Mouse (Mus musculus): ENCODE results near the gene Ltbr. TPM values are rescaled to one million over a fixed set of nuclear protein-coding genes. Genes with fewer than 3 reads are reported as not detected.

Ltbr gene
- polyA plus RNA-seq, 1 experiment from 2014 or later, result 11.0 TPM

DNA sequence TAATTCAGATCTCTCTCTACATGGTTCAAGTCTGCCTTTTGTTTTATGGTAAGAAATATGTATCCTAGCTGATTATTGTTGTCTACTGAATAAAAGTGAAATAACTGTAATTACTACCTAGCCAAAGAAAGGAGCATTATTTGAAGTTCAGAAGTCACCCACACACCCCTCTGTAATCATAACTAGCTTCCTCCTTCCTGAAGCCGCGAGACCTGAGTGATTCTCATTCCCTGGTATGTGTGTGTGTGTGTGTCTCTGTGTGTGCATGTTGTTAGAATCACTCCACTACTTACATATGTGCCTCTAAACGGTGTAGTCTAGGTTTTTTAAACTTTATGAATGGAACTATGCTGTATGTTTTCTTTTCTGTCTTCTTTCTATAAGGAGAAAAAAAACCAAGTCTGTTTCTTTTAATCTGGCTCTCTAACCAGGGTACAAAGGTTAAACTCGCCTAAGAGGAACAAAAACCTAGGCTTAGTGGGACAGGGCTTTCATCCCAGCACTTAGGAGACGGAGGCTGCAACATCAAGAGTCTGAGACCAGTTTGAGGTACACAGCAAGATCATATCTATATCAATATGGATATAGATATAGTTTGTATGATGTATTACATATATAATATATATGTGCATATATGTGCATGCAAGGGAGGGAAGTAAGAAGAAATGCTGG lies 16.4 kb downstream of the Ltbr start:
- Histone ChIP-seq H3K9me3 (ENCODE audit: control insufficient read depth, low read length) (no peaks in the 10 kb centered on the region), H3K27ac (ENCODE audit: low read depth, low read length) (no peak overlapping the region), H3K9ac (replicated peaks; ENCODE audit: low read depth, low read length) (no peak overlapping the region), H3K4me1 (ENCODE audit: control insufficient read depth, insufficient read depth, low read length) (no peaks in the 10 kb centered on the region), H3K4me2 (ENCODE audit: low read depth, low read length) (no peak overlapping the region), H3K27me3 (ENCODE audit: control insufficient read depth, insufficient read depth, low read length) (no peaks in the 10 kb centered on the region), H3K36me3 (ENCODE audit: control insufficient read depth, insufficient read depth, low read length) (no peaks in the 10 kb centered on the region), H3K4me3 (ENCODE audit: low read depth, low read length) (no peak overlapping the region)
- 82% methylated on average over 5 of the region's 5 CpGs for WGBS
- no peak for ATAC-seq (ENCODE audit: low read depth)

DNA sequence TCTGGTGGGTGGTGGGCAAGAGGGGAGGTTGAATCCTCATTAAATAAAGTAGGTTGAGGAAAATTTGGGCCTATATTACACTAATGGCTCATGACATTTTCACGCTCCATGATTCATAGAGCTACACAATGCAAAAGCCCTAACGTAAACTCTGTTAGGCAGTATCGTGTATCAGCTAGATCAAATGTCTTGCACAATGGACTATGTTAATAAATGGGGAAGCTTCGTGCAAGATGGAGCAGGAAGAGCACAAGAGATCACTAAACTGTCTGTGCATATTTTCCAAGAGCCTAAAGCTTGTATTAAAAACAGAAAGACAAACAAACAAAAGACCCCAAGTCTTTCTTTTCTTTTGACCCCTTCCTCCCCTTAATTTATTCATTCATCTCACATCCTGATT lies 19.6 kb downstream of the Ltbr start:
- no peak for ATAC-seq (ENCODE audit: low read depth)
- Histone ChIP-seq H3K27me3 (ENCODE audit: control insufficient read depth, insufficient read depth, low read length) (no peaks in the 10 kb centered on the region), H3K9me3 (ENCODE audit: control insufficient read depth, low read length) (no peaks in the 10 kb centered on the region), H3K9ac (replicated peaks; ENCODE audit: low read depth, low read length) (no peak overlapping the region), H3K4me3 (ENCODE audit: low read depth, low read length) (no peak overlapping the region), H3K4me1 (ENCODE audit: control insufficient read depth, insufficient read depth, low read length) (no peaks in the 10 kb centered on the region), H3K36me3 (ENCODE audit: control insufficient read depth, insufficient read depth, low read length) (no peaks in the 10 kb centered on the region), H3K27ac (ENCODE audit: low read depth, low read length) (no peak overlapping the region), H3K4me2 (ENCODE audit: low read depth, low read length) (no peak overlapping the region)
- 88% methylated on average over 4 of the region's 4 CpGs for WGBS

DNA sequence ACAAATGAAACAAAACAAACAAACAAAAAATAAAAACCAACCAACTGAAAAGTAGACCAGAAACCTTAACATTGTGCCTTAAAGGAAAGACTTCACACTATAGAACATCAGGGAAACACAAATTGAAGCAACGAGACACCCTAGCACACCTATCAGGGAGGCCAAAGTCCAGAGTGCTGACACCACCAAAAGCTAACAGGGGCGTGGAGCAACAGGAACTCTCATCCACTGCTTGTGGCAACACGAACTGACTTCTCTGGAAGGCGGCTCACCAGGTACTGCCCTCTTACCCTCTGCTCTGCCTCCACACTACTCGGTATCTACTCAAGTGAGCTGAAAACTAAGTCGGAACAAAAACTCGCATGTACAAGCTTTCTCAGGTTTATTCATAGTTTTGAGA lies 21.4 kb downstream of the Ltbr start:
- Histone ChIP-seq H3K4me3 (ENCODE audit: low read depth, low read length) (no peak overlapping the region), H3K4me2 (ENCODE audit: low read depth, low read length) (no peak overlapping the region), H3K27ac (ENCODE audit: low read depth, low read length) (no peak overlapping the region), H3K4me1 (ENCODE audit: control insufficient read depth, insufficient read depth, low read length) (no peaks in the 10 kb centered on the region), H3K36me3 (ENCODE audit: control insufficient read depth, insufficient read depth, low read length) (no peaks in the 10 kb centered on the region), H3K9me3 (ENCODE audit: control insufficient read depth, low read length) (no peaks in the 10 kb centered on the region), H3K9ac (replicated peaks; ENCODE audit: low read depth, low read length) (no peak overlapping the region), H3K27me3 (ENCODE audit: control insufficient read depth, insufficient read depth, low read length) (no peaks in the 10 kb centered on the region)
- 93% methylated on average over 7 of the region's 7 CpGs for WGBS
- ATAC-seq (ENCODE audit: low read depth), result no peak

DNA sequence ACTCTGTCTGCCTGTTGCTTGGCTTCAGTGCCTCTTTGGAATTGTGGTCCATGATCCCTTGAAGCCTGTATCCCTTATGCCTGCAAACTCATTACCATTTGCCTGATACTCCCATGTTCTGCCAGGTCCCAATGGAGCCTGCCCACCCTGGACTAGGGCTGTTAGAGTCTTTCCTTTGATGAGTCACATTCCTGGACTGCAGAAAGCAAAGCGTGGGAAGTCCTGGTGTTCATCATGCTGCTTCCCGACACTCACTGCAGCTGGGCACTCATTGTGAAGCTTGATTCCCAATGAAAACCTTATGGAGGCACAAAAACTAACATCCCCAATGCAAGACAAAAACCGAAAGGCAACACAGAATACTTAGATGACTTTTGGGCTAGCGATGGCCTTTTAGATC lies 22.4 kb downstream of the Ltbr start:
- H3K27ac ChIP-seq (ENCODE audit: low read depth, low read length), result no peak overlapping the region
- H3K4me3 ChIP-seq (ENCODE audit: low read depth, low read length), result no peak overlapping the region
- no peaks in the 10 kb centered on the region for H3K9me3 ChIP-seq (ENCODE audit: control insufficient read depth, low read length)
- H3K4me1 ChIP-seq (ENCODE audit: control insufficient read depth, insufficient read depth, low read length), result no peaks in the 10 kb centered on the region
- no peak overlapping the region for H3K4me2 ChIP-seq (ENCODE audit: low read depth, low read length)
- no peaks in the 10 kb centered on the region for H3K27me3 ChIP-seq (ENCODE audit: control insufficient read depth, insufficient read depth, low read length)
- H3K36me3 ChIP-seq (ENCODE audit: control insufficient read depth, insufficient read depth, low read length), result no peaks in the 10 kb centered on the region
- no peak for ATAC-seq (ENCODE audit: low read depth)
- 85% methylated on average over 4 of the region's 4 CpGs for WGBS
- no peak overlapping the region for H3K9ac ChIP-seq (replicated peaks; ENCODE audit: low read depth, low read length)

DNA sequence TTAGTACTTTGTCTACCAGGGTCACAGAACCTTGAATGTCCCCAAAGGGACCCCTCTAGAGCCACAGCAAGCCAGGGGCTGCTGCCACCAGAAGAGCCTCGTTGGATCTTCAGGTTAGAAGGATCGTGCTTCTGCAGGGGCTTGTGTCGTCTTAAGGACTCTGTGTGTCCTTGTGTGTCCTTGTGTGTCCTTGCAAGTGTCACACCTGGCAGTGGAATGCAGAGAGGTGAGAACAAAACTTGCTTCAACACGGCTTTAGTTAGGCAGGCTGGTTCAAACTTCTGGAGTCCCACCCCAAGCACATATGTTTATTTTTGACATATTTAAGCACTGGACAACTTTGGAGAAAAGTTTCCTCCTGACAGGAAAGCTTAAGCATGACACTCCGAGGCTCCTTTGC lies 25.0 kb downstream of the Ltbr start:
- 84% methylated on average over 5 of the region's 5 CpGs for WGBS
- no peak overlapping the region for H3K9ac ChIP-seq (replicated peaks; ENCODE audit: low read depth, low read length)
- H3K27me3 ChIP-seq (ENCODE audit: control insufficient read depth, insufficient read depth, low read length), result no peaks in the 10 kb centered on the region

DNA sequence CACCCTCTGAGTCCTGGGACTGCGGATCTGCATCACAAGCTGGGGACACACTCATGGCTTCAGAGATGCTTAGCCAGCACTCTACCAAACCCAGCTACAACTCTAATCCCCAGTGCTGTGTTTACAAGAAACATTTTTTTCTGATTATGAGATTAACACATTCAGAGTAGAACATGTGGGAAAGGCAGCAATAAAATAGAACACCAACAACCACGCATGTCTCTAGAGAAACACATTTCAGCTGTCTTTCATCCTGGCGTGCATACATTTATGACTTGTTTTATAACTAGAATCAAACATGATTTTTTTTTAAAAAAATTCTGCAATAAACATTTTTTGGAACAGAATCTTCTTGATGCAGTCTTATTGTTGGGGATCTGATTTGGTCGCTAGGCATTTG lies 26.7 kb downstream of the Ltbr start:
- Histone ChIP-seq H3K4me3 (ENCODE audit: low read depth, low read length) (no peak overlapping the region), H3K36me3 (ENCODE audit: control insufficient read depth, insufficient read depth, low read length) (no peaks in the 10 kb centered on the region), H3K9me3 (ENCODE audit: control insufficient read depth, low read length) (no peaks in the 10 kb centered on the region), H3K4me2 (ENCODE audit: low read depth, low read length) (no peak overlapping the region), H3K4me1 (ENCODE audit: control insufficient read depth, insufficient read depth, low read length) (no peaks in the 10 kb centered on the region), H3K9ac (replicated peaks; ENCODE audit: low read depth, low read length) (no peak overlapping the region), H3K27ac (ENCODE audit: low read depth, low read length) (no peak overlapping the region), H3K27me3 (ENCODE audit: control insufficient read depth, insufficient read depth, low read length) (no peaks in the 10 kb centered on the region)
- ATAC-seq (ENCODE audit: low read depth), result no peak
- WGBS, result 78% methylated on average over 4 of the region's 4 CpGs

More for the DNA sequence above, 25.0 kb downstream of the Ltbr start:
- no peak overlapping the region for H3K27ac ChIP-seq (ENCODE audit: low read depth, low read length)
- H3K4me1 ChIP-seq (ENCODE audit: control insufficient read depth, insufficient read depth, low read length), result no peaks in the 10 kb centered on the region
- ATAC-seq (ENCODE audit: low read depth), result no peak
- no peaks in the 10 kb centered on the region for H3K36me3 ChIP-seq (ENCODE audit: control insufficient read depth, insufficient read depth, low read length)
- H3K4me2 ChIP-seq (ENCODE audit: low read depth, low read length), result no peak overlapping the region
- no peak overlapping the region for H3K4me3 ChIP-seq (ENCODE audit: low read depth, low read length)
- no peaks in the 10 kb centered on the region for H3K9me3 ChIP-seq (ENCODE audit: control insufficient read depth, low read length)

DNA sequence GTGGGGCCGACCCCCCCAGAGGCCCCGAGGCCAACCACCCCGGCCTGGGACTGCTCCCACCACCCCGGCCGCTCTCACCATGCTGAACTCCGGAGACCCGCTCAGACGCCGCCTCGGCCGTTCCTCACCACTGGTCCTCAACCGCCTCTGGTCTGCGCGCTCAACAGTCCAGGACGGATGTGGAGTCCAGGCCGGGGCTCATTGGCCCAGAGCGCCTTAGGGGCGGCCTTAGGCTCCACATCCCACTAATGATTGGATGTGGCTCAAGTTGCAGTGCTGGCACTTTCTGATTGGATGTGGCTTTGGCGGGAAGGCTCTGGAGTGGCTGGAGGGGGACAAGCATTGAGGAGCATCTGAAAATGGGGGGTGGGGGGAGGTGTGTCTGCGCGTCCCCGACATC lies 27.8 kb downstream of the Ltbr start, which contains the start of gene Tuba3a:
Gene Tuba3a (minus strand): TSS at position 153 of the 400 bp plus-strand sequence.
- no peak within 1 kb of the TSS for H3K27ac ChIP-seq (ENCODE audit: low read depth, low read length)
- 97% methylated on average over 20 of the region's 22 CpGs for WGBS
- H3K4me3 ChIP-seq (ENCODE audit: low read depth, low read length), result no peak within 1 kb of the TSS
- H3K4me2 ChIP-seq (ENCODE audit: low read depth, low read length), result no peak within 1 kb of the TSS
- no peak within 1 kb of the TSS for H3K9ac ChIP-seq (replicated peaks; ENCODE audit: low read depth, low read length)
- no peaks in the 10 kb centered on the region for H3K36me3 ChIP-seq (ENCODE audit: control insufficient read depth, insufficient read depth, low read length)
- H3K27me3 ChIP-seq (ENCODE audit: control insufficient read depth, insufficient read depth, low read length), result no peaks in the 10 kb centered on the region
- H3K4me1 ChIP-seq (ENCODE audit: control insufficient read depth, insufficient read depth, low read length), result no peaks in the 10 kb centered on the region
- ATAC-seq (ENCODE audit: low read depth), result no peak
- H3K9me3 ChIP-seq (ENCODE audit: control insufficient read depth, low read length), result no peaks in the 10 kb centered on the region

DNA sequence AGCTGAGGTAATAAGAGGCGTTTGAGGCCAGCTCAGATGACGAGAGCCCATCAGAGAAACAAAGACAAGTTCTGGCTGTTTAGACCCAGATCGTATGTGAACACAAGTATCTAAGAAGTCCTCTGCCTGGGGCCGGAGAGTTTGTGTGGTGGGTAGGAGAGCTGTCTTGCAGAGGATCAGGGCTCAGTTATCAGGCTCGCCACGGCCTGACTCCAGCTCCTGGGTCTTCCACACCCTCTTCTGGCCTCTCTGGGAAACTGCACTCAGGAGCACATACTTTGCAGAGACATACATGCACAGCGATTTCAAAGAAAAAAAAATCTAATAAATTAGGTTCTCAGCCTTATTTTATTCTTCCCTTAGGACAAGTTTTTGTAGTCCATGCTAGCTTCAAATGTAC lies 28.9 kb downstream of the Ltbr start:
- Histone ChIP-seq H3K27ac (ENCODE audit: low read depth, low read length) (no peak overlapping the region), H3K36me3 (ENCODE audit: control insufficient read depth, insufficient read depth, low read length) (no peaks in the 10 kb centered on the region), H3K9me3 (ENCODE audit: control insufficient read depth, low read length) (no peaks in the 10 kb centered on the region), H3K4me1 (ENCODE audit: control insufficient read depth, insufficient read depth, low read length) (no peaks in the 10 kb centered on the region), H3K4me3 (ENCODE audit: low read depth, low read length) (no peak overlapping the region), H3K9ac (replicated peaks; ENCODE audit: low read depth, low read length) (no peak overlapping the region), H3K4me2 (ENCODE audit: low read depth, low read length) (no peak overlapping the region), H3K27me3 (ENCODE audit: control insufficient read depth, insufficient read depth, low read length) (no peaks in the 10 kb centered on the region)
- 93% methylated on average over 7 of the region's 7 CpGs for WGBS
- ATAC-seq (ENCODE audit: low read depth), result no peak

DNA sequence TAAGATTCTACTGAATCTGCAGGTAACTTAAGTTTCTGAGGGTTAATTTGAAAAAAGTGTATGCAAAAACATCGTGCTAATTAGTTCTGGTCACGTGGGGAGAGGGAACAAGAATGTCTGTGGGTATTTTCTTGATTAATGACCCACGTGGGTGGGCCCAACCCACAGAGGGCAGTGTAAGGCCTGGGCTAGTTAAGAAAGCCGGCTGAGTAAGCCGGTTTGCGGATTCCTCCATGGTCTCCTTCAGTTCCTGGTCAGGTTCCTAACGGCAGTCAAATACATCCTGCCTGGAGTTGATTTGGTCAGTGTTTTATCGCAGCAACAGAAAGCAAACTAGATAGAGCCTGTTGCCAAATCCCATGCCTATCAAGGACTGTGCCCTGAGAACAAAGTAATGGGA lies 29.4 kb downstream of the Ltbr start:
- no peak for ATAC-seq (ENCODE audit: low read depth)

More for the DNA sequence above, 29.4 kb downstream of the Ltbr start:
- 45% methylated on average over 8 of the region's 8 CpGs for WGBS
- Histone ChIP-seq H3K4me3 (ENCODE audit: low read depth, low read length) (no peak overlapping the region), H3K4me2 (ENCODE audit: low read depth, low read length) (no peak overlapping the region), H3K9me3 (ENCODE audit: control insufficient read depth, low read length) (no peaks in the 10 kb centered on the region), H3K36me3 (ENCODE audit: control insufficient read depth, insufficient read depth, low read length) (no peaks in the 10 kb centered on the region), H3K9ac (replicated peaks; ENCODE audit: low read depth, low read length) (no peak overlapping the region), H3K27me3 (ENCODE audit: control insufficient read depth, insufficient read depth, low read length) (no peaks in the 10 kb centered on the region), H3K4me1 (ENCODE audit: control insufficient read depth, insufficient read depth, low read length) (no peaks in the 10 kb centered on the region), H3K27ac (ENCODE audit: low read depth, low read length) (no peak overlapping the region)
